Mouse (Mus musculus) embryo, embryonic 11.5 days (tissue): ENCODE results near the gene Shpk.

Source experiments
- DNase-seq: peaks from one replicate; pipeline ENCODE4 v3.0.0-alpha.2; 2012; ENCODE audit warnings: low read depth, low spot score

Gene Shpk

DNA sequence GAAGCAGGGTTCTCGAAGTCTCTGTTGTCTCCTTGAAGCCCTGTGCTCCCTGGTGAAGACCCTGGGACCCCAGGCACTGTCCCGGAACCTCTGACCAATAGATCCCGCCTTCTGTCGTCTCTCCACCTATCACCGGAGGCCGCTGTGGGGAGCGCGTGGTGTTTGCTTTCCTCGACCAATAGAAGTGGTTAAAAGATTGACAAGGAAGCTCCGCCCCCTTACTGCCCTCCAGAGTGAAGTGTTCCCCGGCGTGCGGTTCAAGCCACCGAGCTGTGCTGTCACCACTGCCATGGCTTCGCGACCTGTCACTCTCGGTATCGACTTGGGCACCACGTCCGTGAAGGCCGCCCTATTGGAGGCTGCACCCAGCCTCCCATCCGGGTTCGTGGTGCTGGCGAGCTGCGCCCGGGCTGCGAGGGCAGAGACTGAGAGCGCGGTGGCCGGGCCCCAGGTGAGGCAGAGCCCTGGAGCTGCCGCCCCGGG, at the start of gene Shpk:
TSS of gene Shpk (plus strand) at position 231 of the 483 bp plus-strand sequence.
- DNase-seq: peak; percentile 87

DNA sequence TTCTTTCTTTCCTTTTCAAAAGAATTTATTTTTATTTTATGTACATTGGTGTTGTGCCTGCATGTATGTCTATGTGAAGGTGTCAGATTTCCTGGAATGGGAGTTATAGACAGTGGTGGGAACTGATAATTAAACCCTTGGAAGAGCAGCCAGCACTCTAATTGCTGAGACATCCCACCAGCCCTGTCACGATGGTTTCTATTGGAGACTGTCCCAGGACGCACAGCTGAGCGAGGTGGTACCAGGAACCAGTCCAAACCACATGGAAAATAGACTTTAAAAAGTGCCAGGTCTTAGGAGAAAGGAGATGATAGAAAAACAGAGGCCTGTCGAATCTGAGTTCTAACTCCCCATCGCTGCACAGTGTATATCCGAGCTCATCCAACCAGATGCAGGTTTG, 44.2 kb upstream of the Shpk start:
- DNase-seq: no peak

DNA sequence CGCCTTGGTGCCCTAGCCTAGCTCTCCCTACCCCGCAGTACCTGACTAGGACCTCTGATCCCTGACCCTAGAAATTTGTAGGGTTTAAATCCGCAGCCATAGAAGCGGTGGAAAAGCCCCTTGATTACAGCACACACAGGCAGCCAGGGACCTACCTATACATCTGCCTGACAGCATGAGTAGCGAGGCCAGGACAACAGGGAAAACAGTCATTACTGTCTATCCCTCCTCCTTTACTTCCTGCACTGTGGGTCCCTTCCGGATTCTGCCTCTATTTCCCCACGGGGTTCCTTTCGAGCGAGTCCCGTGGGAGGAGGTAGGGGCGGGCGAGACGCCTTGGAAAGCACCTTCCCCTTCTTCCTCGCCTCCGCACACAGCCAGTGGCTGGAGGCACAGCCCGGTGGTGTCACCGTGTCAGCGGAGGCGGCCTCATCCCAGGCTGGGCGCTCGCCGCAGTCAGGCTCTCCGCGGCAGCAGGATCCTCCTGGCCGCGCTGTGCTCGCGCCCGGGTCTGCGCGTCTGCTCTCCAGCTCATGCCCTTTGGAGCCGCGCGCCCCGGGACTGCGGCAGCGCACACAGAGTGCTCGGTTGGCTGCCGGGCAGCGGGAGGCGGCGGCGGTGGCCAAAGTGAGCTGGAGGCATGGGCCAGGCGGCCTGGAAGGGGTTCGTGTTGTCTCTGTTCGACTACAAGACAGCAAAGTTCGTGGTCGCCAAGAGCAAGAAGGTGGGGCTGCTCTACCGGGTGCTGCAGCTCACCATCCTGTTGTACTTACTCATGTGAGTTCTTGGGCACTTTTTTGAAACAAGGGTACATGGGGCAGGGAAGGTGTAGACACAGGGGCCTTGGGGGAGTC, 39.1 kb upstream of the Shpk start, which contains the start of gene P2rx5:
TSS of gene P2rx5 (plus strand) at position 465 of the 854 bp plus-strand sequence.
- no peak for DNase-seq

DNA sequence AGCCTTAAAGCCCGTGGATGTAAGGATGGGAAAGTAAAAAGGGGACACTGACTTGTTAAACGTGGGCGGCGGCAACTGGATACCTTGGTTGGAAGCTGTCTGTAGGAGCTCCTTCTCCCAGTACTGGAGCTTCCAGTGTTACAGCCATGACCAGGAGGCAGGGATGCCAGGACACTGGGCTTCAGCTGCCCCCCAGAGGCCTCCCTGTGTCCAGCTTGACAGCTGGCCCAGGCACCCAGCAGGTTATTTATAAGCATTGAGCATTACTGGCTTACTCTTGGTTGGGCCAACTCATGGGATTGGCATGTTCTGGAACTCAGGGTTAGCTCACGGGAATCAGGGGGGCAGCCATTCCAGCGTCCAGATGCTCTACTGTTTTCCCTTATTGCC, 38.5 kb upstream of the Shpk start:
- no peak for DNase-seq

DNA sequence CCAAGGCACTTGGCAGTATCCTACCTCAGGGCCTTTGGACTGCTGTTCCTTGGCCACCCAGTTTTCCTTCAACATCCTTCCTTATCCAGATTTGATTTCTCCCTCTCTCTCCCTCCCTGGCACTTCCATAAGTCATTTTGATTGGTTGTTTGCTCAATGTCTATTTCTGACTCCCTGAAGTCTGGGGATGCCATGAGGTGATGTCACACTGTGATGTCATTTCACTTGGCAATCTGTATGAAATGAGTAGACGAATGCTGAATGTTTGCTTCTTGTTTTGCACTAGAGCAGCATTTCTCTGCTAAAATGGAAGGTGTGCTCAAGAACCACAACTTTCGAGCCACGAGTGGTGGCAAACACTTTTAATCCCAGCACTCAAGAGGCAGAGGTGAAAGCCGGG, 37.6 kb upstream of the Shpk start:
- DNase-seq: no peak

DNA sequence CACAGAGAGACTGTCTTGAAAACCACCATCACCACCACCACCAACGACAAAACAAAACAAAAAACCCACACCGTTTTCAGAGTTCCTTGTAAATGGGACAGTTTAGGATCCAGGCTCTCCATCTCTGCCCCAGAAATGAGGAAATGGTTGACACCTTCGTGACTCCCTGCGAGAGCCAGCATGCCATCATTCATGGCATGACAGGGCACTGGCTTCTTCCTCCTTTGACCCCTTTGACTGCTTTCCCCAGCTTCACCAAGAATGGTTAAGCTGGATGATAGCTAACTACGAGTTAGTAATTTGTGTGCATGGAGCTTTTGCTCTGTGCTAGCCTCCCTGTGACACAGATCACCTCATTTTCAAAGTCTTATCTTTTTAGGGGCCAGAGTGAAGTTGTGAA, 37.0 kb upstream of the Shpk start:
- no peak for DNase-seq

DNA sequence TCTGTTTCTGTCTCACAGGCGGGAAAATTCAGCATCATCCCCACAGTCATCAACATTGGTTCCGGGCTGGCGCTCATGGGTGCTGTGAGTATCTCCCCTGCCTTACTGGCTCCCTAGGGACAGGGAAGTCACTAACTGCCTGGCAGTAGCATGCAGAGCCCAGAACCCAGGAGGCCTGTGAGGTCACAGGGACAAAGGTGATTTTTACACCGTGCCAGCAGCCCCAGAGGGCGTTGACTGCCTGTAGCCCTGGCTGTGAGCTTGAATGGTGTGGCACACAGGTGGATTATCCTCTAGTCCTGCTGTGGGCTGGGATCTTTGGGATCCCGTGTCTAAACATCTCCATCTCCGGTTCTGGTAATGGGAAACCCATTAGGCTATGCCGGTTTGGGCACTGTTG, 31.2 kb upstream of the Shpk start:
- DNase-seq: no peak

DNA sequence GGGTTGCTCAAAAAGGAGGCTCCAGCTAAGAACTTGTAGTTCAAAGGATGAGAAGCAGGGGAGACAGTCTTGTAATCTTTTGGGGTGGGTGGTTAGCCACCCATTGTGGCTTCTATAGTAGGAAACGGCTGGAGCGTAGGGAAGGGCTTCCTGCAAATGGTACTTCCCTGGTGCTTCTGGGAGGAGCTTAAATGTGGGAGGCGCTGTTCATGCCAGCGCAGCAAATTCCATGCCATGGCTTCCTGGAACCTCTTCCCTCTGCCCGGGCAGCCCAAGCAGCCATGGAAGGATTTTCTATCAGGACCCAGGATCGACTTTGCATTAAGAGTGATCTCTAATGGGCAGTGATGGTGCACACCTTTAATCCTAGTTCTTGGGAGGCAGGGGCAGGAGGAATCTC, 30.7 kb upstream of the Shpk start:
- no peak for DNase-seq

DNA sequence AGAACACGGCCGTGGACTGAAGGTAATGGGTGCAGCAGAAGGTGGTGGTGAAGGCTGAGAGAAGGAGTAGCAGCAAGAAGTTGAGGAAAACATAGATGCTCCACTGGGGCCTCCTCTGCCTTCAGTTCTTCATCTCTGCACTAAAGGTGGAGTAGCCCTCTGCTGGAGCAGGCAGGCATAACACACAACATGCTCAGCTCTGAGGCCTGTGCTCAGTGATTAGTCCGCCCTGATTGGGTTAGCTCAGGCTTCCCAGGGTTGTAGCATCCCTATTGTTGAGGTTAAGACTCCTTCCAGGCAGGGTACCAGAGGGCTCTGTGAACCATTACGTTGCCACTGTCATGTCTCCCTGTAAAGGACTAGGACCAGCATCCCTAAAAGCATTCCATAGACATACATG, 30.0 kb upstream of the Shpk start:
- peak; percentile 39 for DNase-seq

DNA sequence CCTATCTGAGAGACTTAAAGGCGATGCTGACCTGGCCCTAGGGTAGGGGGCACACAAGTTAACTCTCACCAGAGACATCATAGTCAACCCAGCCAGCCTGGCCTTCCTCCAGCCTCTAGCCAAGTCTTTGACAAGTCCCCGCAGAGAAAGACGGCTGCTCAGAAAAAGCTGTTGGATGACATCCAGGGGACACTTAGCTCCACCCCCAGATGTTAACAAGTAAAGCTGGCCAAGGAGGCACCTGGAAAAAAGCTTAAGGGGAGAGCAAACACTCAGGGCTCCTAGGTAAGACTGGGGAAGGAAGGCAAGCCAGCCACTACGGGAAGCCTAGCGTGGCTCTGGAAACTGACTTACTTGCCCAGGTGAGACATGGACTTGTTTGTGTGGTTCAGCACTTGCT, 27.1 kb upstream of the Shpk start:
- DNase-seq: no peak

DNA sequence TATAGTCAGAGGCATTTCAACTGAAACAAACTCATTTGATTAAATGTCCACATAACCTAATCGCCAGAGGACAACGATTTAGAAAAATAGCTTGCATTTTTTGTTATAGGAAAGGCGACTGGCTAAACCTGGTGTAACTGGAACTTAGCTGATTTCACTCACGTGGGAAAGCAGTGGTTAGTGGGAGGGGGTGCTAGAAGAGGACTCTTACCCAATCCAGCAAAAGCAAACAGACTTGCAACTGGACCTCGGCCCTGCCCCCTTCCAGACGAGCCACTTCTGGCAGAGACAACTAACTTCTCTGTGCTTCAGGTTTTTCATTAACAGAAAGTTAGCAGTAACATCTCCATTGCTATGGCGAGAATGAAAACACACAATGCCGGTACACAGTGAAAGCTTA, 23.6 kb upstream of the Shpk start:
- DNase-seq: no peak

DNA sequence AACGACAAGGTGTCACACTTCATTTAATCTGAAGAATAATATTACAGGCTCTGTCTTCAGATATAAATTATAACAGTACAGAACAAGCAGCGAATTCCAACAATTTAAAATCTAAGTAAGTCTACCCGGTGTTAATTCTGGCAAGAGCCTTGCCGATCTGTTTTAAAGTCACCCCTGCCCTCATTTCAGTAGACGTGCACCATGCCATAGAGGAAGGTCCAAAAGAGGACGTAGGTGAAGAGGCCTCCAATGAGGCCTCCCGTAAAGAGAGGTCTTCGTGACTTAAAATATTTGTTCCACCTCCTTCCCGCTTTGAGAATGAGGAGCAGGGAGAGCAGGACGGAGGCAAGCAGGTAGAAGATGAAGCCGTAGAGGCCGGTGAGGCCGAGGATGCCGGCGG, 23.1 kb upstream of the Shpk start:
- DNase-seq: no peak

DNA sequence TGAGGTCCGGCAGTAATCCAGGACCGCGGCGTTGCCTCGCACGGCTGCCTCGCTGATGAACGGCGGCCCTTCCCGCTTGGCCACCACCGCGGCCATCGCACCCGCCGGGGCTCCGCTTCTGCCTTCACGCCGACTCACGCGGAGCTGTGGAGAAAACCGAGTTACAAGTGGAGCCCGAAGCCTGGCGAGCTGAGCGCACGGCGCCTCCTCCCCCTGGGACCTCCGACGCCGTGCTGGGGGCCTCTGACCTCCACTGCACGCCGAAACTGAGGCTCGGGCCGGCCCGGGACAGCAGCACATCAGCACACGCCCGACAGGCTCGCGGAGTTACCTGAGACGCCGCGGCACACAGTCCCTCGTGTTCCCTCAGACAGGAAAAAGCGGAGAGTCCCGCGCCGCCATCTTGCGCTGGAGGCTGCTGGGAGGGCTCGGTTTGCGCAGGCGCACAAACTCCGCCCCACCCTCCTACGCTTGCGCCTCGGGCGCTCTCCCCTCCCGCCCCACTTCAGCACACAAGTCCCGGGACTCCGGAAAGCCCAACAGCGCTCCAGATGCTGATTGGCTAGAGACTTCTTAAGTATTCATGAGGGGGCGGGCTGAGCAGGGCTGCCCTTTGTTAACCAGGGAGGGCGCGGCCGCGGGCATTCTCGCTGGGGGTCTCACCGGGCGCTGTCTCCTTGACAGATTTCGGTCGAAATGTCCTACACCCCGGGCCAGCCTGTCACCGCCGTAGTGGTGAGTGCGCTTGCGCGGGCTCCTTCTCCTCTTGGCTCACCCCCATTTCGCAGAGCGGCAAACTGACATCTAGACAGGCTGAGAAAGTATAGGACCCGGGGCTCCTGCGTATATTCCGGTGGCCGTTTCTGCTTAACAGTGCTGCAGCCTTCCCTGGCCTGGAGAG, 22.4 kb upstream of the Shpk start, which contains the start of the genes Emc6 and Tax1bp3:
TSS of gene Emc6 (minus strand) at position 430 of the 901 bp plus-strand sequence.
TSS of gene Tax1bp3 (plus strand) at position 476 of the 901 bp plus-strand sequence.
- peak; percentile 95 for DNase-seq

DNA sequence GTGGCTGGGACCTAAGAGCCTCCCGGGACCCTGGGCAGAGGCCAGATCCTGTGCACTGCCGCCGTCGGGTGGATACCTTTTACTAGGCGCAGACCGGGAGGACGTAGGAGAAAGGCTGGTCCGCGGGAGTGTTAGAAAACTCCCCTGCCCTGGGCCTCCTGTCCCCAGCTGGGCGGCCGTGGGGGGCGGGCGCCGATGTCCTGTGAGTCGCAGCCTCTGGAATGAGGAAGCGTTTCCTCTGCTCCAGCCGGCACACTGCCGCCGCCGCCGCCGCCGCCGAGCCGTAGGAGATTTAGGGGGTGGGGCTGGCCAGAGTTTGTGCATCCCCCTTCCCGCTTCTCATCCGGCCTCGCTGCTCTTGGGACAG, 21.8 kb upstream of the Shpk start:
- peak; percentile 57 for DNase-seq

DNA sequence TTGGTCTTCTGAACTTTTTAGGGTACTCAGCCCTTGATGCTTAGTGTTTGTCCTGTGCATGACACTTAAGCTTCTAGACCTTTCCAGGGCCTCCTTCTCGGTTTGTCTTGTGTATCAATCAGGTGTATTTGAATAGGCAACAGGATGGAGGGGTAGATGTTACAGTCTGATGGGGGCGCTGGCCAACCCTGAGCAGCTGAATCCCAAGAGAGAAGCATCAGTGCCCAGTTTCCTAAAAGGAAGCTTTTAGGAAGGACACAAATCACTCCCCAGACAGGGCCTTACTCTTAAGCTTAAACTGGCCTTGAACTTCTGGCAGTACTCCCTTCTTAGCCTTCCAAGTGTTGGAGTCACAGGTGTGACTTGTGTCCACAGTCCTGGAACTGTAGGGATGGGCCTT, 21.4 kb upstream of the Shpk start:
- DNase-seq: no peak

DNA sequence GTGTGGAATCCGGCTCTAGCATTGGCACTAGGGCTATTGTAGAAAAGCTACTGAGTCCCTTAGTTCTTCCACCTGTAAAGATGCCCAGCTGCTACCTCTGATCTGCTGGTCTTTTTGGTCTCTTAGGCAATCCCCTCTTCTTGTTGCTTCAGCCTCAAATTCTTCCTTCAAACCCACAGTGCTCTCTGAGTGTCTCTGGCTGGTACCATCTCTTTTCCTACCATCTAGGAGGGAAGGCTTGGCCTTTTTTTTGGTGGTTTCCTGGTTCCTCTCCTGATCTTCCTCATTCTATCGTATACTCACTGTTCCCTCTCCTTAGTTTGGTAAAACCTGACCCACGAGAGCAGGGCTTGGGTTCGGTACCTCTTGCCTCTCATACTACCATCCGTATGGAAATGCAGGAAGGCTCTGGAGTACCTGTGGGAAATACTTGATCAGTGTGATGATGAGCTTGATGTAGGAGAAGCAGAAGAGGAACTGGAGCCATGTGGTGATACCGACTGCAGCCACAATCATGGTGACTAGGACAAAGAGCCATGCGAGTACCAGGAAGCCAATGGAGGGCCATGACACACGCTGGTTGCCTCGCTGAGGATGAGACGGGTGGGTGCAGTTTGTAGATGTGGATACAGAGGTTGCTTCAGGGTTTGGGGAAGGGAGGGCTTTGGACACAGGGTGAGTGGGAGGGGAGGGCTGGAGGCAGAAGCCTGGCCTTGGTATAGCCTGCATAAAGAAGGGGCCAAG, 13.2 kb upstream of the Shpk start:
- no peak for DNase-seq

DNA sequence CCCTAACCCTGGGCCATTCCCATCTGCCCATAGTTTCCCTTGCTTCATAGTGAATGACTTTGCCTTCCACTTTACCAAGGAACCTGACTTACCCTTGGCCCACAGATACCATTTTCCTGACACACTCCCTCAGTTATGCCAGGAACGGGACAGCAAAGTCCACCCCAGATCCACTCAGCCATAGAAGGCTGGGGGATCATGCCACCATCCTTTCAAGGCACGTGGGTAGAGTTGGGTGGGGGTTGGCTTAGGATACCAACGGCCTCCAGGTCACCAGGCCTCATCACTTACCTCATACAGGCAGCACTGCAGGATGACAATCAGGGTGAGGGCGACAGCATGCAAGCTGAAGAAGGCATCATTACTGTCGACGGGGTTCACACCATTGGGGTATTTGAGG, 12.0 kb upstream of the Shpk start:
- DNase-seq: no peak

DNA sequence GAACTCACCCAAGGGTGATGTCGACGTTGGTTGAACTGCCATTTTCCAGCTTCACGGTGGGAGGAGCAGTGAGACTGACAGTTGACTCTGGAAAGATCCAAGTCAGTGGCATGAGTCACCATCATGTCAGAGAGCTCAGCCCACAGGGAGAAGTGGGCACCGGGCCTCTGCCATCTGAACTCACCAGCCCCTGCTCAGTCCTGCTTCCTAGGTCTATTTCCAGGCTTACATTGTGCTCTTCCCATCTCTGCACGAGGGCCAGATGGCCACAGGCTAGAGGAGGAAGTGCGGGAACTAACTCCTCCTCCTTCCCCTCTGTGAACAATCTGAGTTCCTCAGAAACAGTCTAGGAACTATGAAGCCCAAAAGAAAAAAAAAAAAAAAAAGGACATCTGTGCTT, 6.2 kb upstream of the Shpk start:
- DNase-seq: no peak

DNA sequence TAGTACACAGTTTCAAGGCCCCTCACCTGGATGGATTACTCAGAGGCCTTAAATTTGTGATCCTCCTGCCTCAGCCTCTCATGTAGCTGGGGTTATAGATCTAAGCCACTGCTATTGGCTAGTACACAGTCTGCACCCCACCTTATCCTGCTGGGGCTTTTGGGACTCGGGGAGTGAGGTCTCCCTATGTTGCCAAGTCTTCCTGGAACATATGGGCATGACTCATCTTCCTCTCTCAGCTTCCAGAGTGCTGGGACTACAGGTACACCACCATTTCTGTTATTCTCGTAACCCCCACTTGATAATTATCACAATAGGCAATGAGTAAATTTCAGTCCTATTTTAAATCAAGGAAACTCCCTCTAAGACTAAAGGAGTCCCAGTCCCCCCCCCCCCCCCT, 4.8 kb upstream of the Shpk start:
- no peak for DNase-seq

DNA sequence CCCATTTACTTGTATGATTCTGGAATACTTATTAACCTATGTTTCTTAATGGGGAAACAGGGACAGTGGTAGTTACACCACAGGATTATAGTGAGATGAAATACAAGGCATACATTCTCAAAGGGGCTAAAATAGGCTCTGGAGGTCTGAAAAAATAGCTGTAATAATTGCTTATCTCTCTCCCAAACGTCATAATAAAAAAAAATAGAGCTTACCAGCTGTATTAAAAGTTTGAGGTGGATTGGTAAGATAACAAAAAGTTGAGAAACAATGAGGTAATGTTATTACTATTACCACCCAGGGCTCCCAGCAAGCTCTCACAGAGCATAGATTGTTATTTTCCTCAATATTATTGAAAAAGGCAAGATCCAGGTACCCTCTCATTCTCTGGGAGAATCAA, 1.1 kb upstream of the Shpk start:
- no peak for DNase-seq

DNA sequence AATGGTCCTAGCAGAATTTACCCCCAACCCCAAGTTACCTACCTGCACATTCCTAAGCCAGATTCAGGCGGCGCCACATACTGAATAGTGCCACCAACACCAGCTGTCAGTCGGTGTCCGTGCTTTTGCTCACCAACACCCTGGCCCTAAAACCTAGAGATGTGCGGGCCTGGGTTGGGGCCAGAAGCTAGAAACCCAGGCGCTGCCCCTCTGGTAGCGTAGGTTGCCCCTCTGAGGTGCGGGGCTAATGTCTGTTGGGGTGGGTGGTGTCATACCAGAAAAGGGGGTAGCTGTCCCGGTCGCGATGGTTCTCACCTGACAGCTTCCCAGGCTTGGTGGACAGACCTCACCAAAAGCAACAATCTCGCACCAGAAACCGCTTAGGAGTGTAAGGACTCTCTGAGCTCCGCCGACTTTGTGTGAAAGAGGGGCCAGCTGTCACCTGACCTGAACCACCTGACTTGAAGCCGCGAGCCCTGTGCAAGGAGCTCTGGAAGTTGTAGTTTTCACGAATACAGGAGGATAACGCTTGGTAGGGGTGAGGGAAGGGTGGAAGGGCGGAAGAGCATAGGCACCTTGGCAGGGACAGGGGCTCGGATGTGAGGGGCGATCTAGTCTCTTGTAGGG, 544 bp upstream of the Shpk start, which contains the start of gene Ctns:
TSS of gene Ctns (minus strand) at position 440 of the 627 bp plus-strand sequence.
- DNase-seq: peak; percentile 77
